Mouse (Mus musculus) heart, embryonic 14.5 days (tissue): ENCODE data around the gene Pprc1. TPM values are rescaled to one million over a fixed set of nuclear protein-coding genes. Genes with fewer than 3 reads are reported as not detected.

Source experiments
- polyA plus RNA-seq: library from polyadenylated mRNA; unstranded; fragments of >200 nt; fragmentation: Nextera tagmentation; extraction: Ambion mirVana; gene quantifications from 2 replicates; pipeline ENCODE4 v1.2.1, GENCODE M21; 2014

Gene Pprc1
- polyA plus RNA-seq, 1 experiment from 2014 or later = 26.4 TPM

Other genes with a start within 250 kb of the Pprc1 start
- gene Kcnip2, start 228.8 kb upstream of the Pprc1 start, polyA plus RNA-seq = 3.1 and 3.6 TPM in 2 replicates
- 13.9 and 14.1 TPM in 2 replicates for gene Armh3, start 46.4 kb upstream of the Pprc1 start, polyA plus RNA-seq
- 3.3 and 4.0 TPM in 2 replicates for gene Hps6, start 41.4 kb upstream of the Pprc1 start, polyA plus RNA-seq
- 58.8 and 66.5 TPM in 2 replicates for gene Ldb1, start 328 bp downstream of the Pprc1 start, polyA plus RNA-seq
- gene Nolc1, start 31.0 kb downstream of the Pprc1 start, polyA plus RNA-seq = 36.5 and 37.1 TPM in 2 replicates
- gene Elovl3, start 87.0 kb downstream of the Pprc1 start, polyA plus RNA-seq = not detected in 2 replicates
- gene Pitx3, start 103.4 kb downstream of the Pprc1 start, polyA plus RNA-seq = 0.51 and 0.66 TPM in 2 replicates
- 43.5 and 45.0 TPM in 2 replicates for gene Gbf1, start 107.6 kb downstream of the Pprc1 start, polyA plus RNA-seq